Mouse (Mus musculus) right cerebral cortex, adult 2 months (tissue): ENCODE results near the gene Hist1h4k.
A peak's percentile ranks its signal among the peaks of the same experiment; 100 is the strongest.

ENCODE experiments used
- DNase-seq, 2 experiments: peaks; one replicate each; pipeline ENCODE4 v3.0.0; 2021 to 2022; ENCODE audit warnings: low spot score in 2 of 2

Hist1h4k gene

DNA sequence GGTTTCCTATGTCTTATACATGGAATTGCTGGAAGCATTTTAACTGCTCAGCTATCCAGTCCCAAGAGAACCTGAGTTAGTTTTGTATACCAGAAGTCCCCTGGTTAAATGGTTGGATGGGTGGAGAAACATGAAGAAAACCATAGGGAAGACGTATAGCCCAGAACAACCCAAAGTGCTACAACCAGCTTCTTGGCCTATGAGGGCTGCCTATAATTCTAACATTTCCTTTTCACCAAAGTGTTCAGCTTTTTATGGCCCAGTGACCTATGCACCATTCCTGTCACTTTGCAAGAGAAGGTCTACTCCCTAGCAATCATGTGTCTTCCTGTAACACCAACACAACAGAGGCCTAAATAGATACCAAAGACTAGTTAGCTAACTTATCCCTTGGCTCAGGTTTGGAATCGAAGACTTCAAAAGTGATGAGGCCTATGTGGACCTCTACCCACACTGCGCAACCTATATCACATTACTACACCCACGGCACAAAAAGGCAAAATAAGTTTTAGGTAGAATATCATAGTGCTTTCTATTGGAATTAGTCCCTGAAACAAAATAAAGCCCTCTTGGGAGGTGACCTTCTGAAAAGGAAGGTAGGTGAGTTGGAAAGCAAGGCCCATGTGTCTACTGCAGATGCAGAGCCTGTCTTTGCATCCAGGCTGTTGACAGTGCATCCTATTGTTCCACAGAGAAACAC is 31.8 kb downstream of the Hist1h4k start:
- DNase-seq: no peak

- peak; percentile 92 for DNase-seq
Measured at GRCm38 (mm10) chr13:21717397-21718357, 32.6 kb downstream of the Hist1h4k start, which contains the start of gene Hist1h3h. TSS of gene Hist1h3h (plus strand) at chr13:21717659.

GRCm38 (mm10) chr13:21716540-21717391 is 33.5 kb downstream of the Hist1h4k start:
- peak; percentile 16 to 22 for DNase-seq

DNA sequence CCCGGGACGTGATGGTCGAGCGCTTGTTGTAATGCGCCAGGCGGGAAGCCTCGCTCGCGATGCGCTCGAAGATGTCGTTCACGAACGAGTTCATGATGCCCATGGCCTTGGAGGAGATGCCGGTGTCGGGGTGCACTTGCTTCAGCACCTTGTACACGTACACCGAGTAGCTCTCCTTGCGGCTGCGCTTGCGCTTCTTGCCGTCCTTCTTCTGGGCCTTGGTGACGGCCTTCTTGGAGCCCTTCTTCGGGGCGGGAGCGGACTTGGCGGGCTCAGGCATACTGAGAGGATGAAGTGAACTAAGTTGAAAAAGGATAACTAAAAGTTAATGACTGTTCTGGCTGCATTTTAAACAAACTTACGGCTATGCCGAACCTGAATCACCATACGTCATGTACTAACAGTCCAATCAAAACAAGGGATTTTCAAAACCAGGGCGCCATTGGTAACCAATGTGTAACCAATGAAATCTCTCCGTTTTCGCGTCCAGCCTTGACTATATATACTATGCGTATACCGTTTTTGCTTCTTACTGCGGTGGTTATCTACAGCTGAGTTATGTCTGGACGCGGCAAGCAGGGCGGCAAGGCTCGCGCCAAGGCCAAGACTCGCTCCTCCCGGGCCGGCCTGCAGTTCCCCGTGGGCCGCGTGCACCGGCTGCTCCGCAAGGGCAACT is 34.3 kb downstream of the Hist1h4k start, which contains the start of the genes Hist1h2bl and Hist1h2ai:
Gene Hist1h2bl (minus strand): TSS at position 280 of the 676 bp plus-strand sequence.
Gene Hist1h2ai (plus strand): TSS at position 559 of the 676 bp plus-strand sequence.
- peak; percentile 89 to 90 for DNase-seq

- peak; percentile 21 to 45 for DNase-seq
Measured at GRCm38 (mm10) chr13:21715131-21715863, 35.0 kb downstream of the Hist1h4k start.

GRCm38 (mm10) chr13:21714725-21715124 is 35.6 kb downstream of the Hist1h4k start:
- DNase-seq: peak; percentile 83 to 84

GRCm38 (mm10) chr13:21711698-21712097 is 38.6 kb downstream of the Hist1h4k start:
- no peak for DNase-seq

GRCm38 (mm10) chr13:21710821-21711525 is 39.3 kb downstream of the Hist1h4k start:
- peak; percentile 85 to 86 for DNase-seq

- DNase-seq: peak; percentile 93
Measured at GRCm38 (mm10) chr13:21710031-21710711, 40.1 kb downstream of the Hist1h4k start.

GRCm38 (mm10) chr13:21706669-21707068 is 43.6 kb downstream of the Hist1h4k start:
- DNase-seq: no peak
